Mouse (Mus musculus) left cerebral cortex, adult 6 months (tissue): ENCODE data around the gene Olfr1115. TPM values are rescaled to one million over a fixed set of nuclear protein-coding genes. Genes with fewer than 3 reads are reported as not detected.

ENCODE experiments used
- long read RNA-seq, 2 experiments: library from polyadenylated mRNA; unstranded; transcript quantifications; one replicate each; pipeline ENCODE4 v2.0.0; 2019 to 2020
- polyA plus RNA-seq: library from polyadenylated mRNA; unstranded; fragments of <200 nt; fragmentation: Nextera tagmentation; gene quantifications from 2 replicates; pipeline ENCODE4 v1.2.3, GENCODE M21; 2021

Olfr1115 gene
- polyA plus RNA-seq: not detected in 2 replicates
- long read RNA-seq, experiment 1: 0 reads
- long read RNA-seq, experiment 2: 0 reads

DNA sequence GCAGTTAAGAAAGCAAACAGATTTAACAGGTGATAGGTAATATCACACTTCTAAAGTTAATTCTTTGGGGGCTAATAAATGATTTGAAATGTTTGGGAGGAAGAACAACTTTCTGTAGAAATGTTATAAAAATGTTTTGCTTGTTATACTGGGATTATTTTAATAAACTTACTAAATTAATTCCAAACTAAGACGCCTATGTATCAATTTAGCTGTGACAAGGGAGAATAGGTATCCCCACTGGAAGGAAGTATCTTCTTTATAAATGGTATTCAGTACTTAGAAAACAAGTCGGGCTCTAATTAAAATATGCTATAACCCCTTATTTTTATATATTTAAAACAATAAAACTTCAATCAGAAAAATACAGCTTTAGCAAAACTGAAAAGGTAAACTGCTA is at the start of gene Olfr1115:
Gene Olfr1115, plus strand, starts transcription at position 301 of the 400 bp plus-strand sequence.

GRCm38 (mm10) chr2:87208670-87209069 is 39.1 kb upstream of the Olfr1115 start, which contains the start of gene Olfr1113:
Gene Olfr1113, plus strand, starts transcription at chr2:87208970.

DNA sequence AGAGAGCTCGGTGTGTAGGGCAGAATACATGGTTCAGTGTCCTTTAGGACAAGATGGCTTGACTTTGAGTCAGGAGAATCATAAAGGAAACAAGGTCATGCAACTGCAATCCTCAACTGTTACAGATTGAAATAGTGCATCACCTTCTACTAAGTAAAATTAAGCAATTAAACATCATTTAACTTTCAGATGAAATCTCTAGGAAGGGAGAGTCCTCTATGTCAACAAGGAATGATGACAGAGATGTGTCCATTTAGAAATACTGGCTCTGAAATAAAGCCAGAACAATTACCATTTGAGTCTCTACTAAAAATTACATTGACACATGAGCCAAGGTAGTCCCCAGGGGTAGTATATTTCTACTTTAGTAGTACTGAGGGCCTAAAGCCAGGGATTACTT is 19.4 kb downstream of the Olfr1115 start, which contains the start of gene Olfr1116:
Gene Olfr1116, plus strand, starts transcription at position 301 of the 400 bp plus-strand sequence.

Other genes starting within 250 kb of the Olfr1115 start
- gene Olfr1102, start 249.6 kb upstream of the Olfr1115 start, polyA plus RNA-seq: not detected in 2 replicates
- gene Olfr1104, start 220.9 kb upstream of the Olfr1115 start, polyA plus RNA-seq: not detected in 2 replicates
- gene Olfr1105, start 211.5 kb upstream of the Olfr1115 start, polyA plus RNA-seq: not detected in 2 replicates
- gene Olfr1106, start 195.7 kb upstream of the Olfr1115 start, polyA plus RNA-seq: not detected in 2 replicates
- not detected in 2 replicates for gene Olfr1107, start 172.2 kb upstream of the Olfr1115 start, polyA plus RNA-seq
- gene Olfr1109, start 152.0 kb upstream of the Olfr1115 start, polyA plus RNA-seq: not detected in 2 replicates
- gene Olfr259, start 133.4 kb upstream of the Olfr1115 start, polyA plus RNA-seq: not detected in 2 replicates
- gene Olfr1110, start 107.7 kb upstream of the Olfr1115 start, polyA plus RNA-seq: not detected in 2 replicates
- not detected in 2 replicates for gene Olfr1111, start 95.4 kb upstream of the Olfr1115 start, polyA plus RNA-seq
- not detected in 2 replicates for gene Olfr1112, start 60.2 kb upstream of the Olfr1115 start, polyA plus RNA-seq
- gene Olfr1113, start 39.0 kb upstream of the Olfr1115 start, polyA plus RNA-seq: not detected in 2 replicates
- gene Olfr1116, start 19.5 kb downstream of the Olfr1115 start, polyA plus RNA-seq: not detected in 2 replicates
- gene Olfr1118, start 59.6 kb downstream of the Olfr1115 start, polyA plus RNA-seq: not detected in 2 replicates
- gene Olfr1120, start 106.8 kb downstream of the Olfr1115 start, polyA plus RNA-seq: not detected in 2 replicates
- not detected in 2 replicates for gene Olfr1121, start 121.9 kb downstream of the Olfr1115 start, polyA plus RNA-seq
- gene Olfr1122, start 137.8 kb downstream of the Olfr1115 start, polyA plus RNA-seq: not detected in 2 replicates
- gene Olfr1123, start 168.6 kb downstream of the Olfr1115 start, polyA plus RNA-seq: not detected in 2 replicates
- gene Olfr1124, start 182.3 kb downstream of the Olfr1115 start, polyA plus RNA-seq: 0.11 TPM in 2 replicates
- not detected in 2 replicates for gene Olfr1126, start 205.9 kb downstream of the Olfr1115 start, polyA plus RNA-seq
- not detected in 2 replicates for gene Pramel7, start 249.1 kb downstream of the Olfr1115 start, polyA plus RNA-seq